Mouse (Mus musculus) CH12.LX (cell line): Measurements from ENCODE around the gene Pde4b. TPM values are rescaled to one million over a fixed set of nuclear protein-coding genes. Genes with fewer than 3 reads are reported as not detected.

Experiments used
- DNase-seq: peaks from one replicate; pipeline ENCODE4 v3.0.0-alpha.2; 2013; ENCODE audit errors: extremely low read depth
- H3K27ac ChIP-seq: 2 replicates; pipeline ENCODE4 v1.5.1; 2012; ENCODE audit warnings: low read depth, mild to moderate bottlenecking, control low read depth, moderate library complexity; ENCODE audit not compliant: insufficient read depth
- H3K27me3 ChIP-seq: replicated peaks from 2 replicates; pipeline ENCODE3; 2012; ENCODE audit warnings: inconsistent platforms
- H3K36me3 ChIP-seq, 2 experiments: replicated peaks in 1 of 2; 2 replicates each; pipeline versions ENCODE3 to v1.6.1; 2012; ENCODE audit warnings: inconsistent platforms in 1 of 2, low read length in 1 of 2, mild to moderate bottlenecking in 1 of 2, mixed read lengths in 1 of 2, moderate library complexity in 1 of 2; ENCODE audit not compliant: control insufficient read depth in 1 of 2, insufficient read depth in 1 of 2
- H3K4me1 ChIP-seq, 2 experiments: 2 replicates each; pipeline ENCODE4 v1.6.1; 2012; ENCODE audit warnings: inconsistent platforms in 1 of 2, moderate library complexity in 1 of 2; ENCODE audit not compliant: insufficient read depth in 2 of 2, control insufficient read depth in 1 of 2
- H3K4me2 ChIP-seq: 2 replicates; pipeline ENCODE4 v1.6.1; 2012; ENCODE audit warnings: low read depth, mild to moderate bottlenecking, control low read depth; ENCODE audit not compliant: poor library complexity, insufficient read depth, severe bottlenecking
- H3K4me3 ChIP-seq, 3 experiments: fragments of 150-350 bp in 1 of 3; sonication (generic) in 1 of 3; replicated peaks in 1 of 3; 2 replicates each; pipeline versions ENCODE3 to v1.5.1; 2011 to 2012; ENCODE audit warnings: low read depth in 2 of 3, low read length in 2 of 3, mild to moderate bottlenecking in 2 of 3, moderate library complexity in 2 of 3, control low read depth in 1 of 3, improper control_type of control experiment in 1 of 3, inconsistent platforms in 1 of 3, mixed read lengths in 1 of 3; ENCODE audit not compliant: poor library complexity in 1 of 3
- H3K79me2 ChIP-seq: replicated peaks from 2 replicates; pipeline ENCODE4 v1.6.1; 2012; ENCODE audit warnings: mild to moderate bottlenecking, moderate library complexity; ENCODE audit not compliant: control insufficient read depth, poor library complexity, insufficient read depth, severe bottlenecking; ENCODE audit errors: extremely low read depth
- H3K9ac ChIP-seq: 2 replicates; pipeline ENCODE4 v1.6.1; 2012; ENCODE audit warnings: low read depth, mild to moderate bottlenecking, control low read depth, moderate library complexity; ENCODE audit not compliant: insufficient read depth
- H3K9me3 ChIP-seq: replicated peaks from 2 replicates; pipeline ENCODE3; 2012; ENCODE audit warnings: low read length, inconsistent platforms, mixed read lengths
- BHLHE40 ChIP-seq: IDR thresholded peaks from 2 replicates; pipeline ENCODE4 v1.6.1; 2011; ENCODE audit warnings: mild to moderate bottlenecking, low read depth, low read length, improper control_type of control experiment
- CHD2 ChIP-seq: IDR thresholded peaks from 2 replicates; pipeline ENCODE4 v1.6.1; 2011; ENCODE audit warnings: low read length, improper control_type of control experiment
- E2F4 ChIP-seq: IDR thresholded peaks from 2 replicates; pipeline ENCODE4 v1.6.1; 2011; ENCODE audit warnings: low read depth, low read length, improper control_type of control experiment; ENCODE audit not compliant: insufficient replicate concordance
- EP300 ChIP-seq: IDR thresholded peaks from 2 replicates; pipeline ENCODE4 v1.6.1; 2011; ENCODE audit warnings: low read length, improper control_type of control experiment
- GABPA ChIP-seq: IDR thresholded peaks from 2 replicates; pipeline ENCODE4 v1.6.1; 2012; ENCODE audit warnings: low read depth, low read length, improper control_type of control experiment, inconsistent platforms; ENCODE audit not compliant: insufficient replicate concordance
- HCFC1 ChIP-seq: IDR thresholded peaks from 2 replicates; pipeline ENCODE4 v1.6.1; 2012; ENCODE audit warnings: low read depth, mild to moderate bottlenecking, inconsistent platforms, low read length, improper control_type of control experiment
- IRF4 ChIP-seq: IDR thresholded peaks from 2 replicates; pipeline ENCODE4 v1.6.1; 2014; ENCODE audit warnings: low read depth, mild to moderate bottlenecking, inconsistent platforms, low read length, improper control_type of control experiment
- JUN ChIP-seq: IDR thresholded peaks from 2 replicates; pipeline ENCODE4 v1.6.1; 2011; ENCODE audit warnings: low read depth, mild to moderate bottlenecking, low read length, improper control_type of control experiment, moderate library complexity; ENCODE audit not compliant: insufficient read depth
- MAZ ChIP-seq: IDR thresholded peaks from 2 replicates; pipeline ENCODE4 v1.6.1; 2012; ENCODE audit warnings: low read depth, mild to moderate bottlenecking, inconsistent platforms, low read length, improper control_type of control experiment, moderate library complexity
- MXI1 ChIP-seq: IDR thresholded peaks from 2 replicates; pipeline ENCODE4 v1.6.1; 2011; ENCODE audit warnings: mild to moderate bottlenecking, low read depth, low read length, improper control_type of control experiment
- MYC ChIP-seq: IDR thresholded peaks from 2 replicates; pipeline ENCODE4 v1.6.1; 2011; ENCODE audit warnings: low read depth, mild to moderate bottlenecking, improper control_type of control experiment, low read length
- NRF1 ChIP-seq: IDR thresholded peaks from 2 replicates; pipeline ENCODE4 v1.6.1; 2014; ENCODE audit warnings: low read depth, mild to moderate bottlenecking, inconsistent platforms, low read length, improper control_type of control experiment, moderate library complexity
- PAX5 ChIP-seq: IDR thresholded peaks from 2 replicates; pipeline ENCODE4 v1.6.1; 2012; ENCODE audit warnings: low read length, inconsistent platforms, mixed read lengths
- POLR2A ChIP-seq: IDR thresholded peaks from 2 replicates; pipeline ENCODE4 v1.6.1; 2011; ENCODE audit warnings: low read depth, mild to moderate bottlenecking, improper control_type of control experiment, low read length
- POLR2AphosphoS2 ChIP-seq: IDR thresholded peaks from 2 replicates; pipeline ENCODE4 v1.6.1; 2011; ENCODE audit warnings: low read depth, low read length, improper control_type of control experiment
- RAD21 ChIP-seq: IDR thresholded peaks from 2 replicates; pipeline ENCODE4 v1.6.1; 2011; ENCODE audit warnings: low read depth, mild to moderate bottlenecking, low read length, improper control_type of control experiment, moderate library complexity
- RCOR1 ChIP-seq: conservative IDR thresholded peaks from 2 replicates; pipeline ENCODE4 v1.6.1; 2012; ENCODE audit warnings: low read depth, mild to moderate bottlenecking, inconsistent platforms, low read length, improper control_type of control experiment
- SIN3A ChIP-seq: IDR thresholded peaks from 2 replicates; pipeline ENCODE4 v1.6.1; 2012; ENCODE audit warnings: low read length, improper control_type of control experiment, inconsistent platforms
- SMC3 ChIP-seq: IDR thresholded peaks from 2 replicates; pipeline ENCODE4 v1.6.1; 2011; ENCODE audit warnings: low read depth, low read length, improper control_type of control experiment
- TBP ChIP-seq: conservative IDR thresholded peaks from 2 replicates; pipeline ENCODE4 v1.6.1; 2011; ENCODE audit warnings: low read depth, low read length, improper control_type of control experiment
- TCF12 ChIP-seq: IDR thresholded peaks from 2 replicates; pipeline ENCODE4 v1.6.1; 2014; ENCODE audit warnings: low read depth, mild to moderate bottlenecking, inconsistent platforms, low read length, improper control_type of control experiment
- USF2 ChIP-seq: conservative IDR thresholded peaks from 2 replicates; pipeline ENCODE4 v1.6.1; 2011; ENCODE audit warnings: low read depth, low read length, improper control_type of control experiment
- ZMIZ1 ChIP-seq: IDR thresholded peaks from 2 replicates; pipeline ENCODE4 v1.6.1; 2012; ENCODE audit warnings: low read depth, mild to moderate bottlenecking, inconsistent platforms, low read length, improper control_type of control experiment
- ZNF384 ChIP-seq: IDR thresholded peaks from 2 replicates; pipeline ENCODE4 v1.6.1; 2012; ENCODE audit warnings: low read depth, low read length, improper control_type of control experiment, inconsistent platforms
- dilution Hi-C: fragments of 300-500 bp; cut with MboI; formaldehyde crosslinking; loops from 2 replicates; pipeline ENCODE4 v1.14.3; 2020; ENCODE audit warnings: low sequenced_read_pairs; ENCODE audit not compliant: extremely low pct_unique_long_range_greater_than_20kb, extremely low pct_ligation_motif_present
- in situ Hi-C: fragments of 300-500 bp; cut with MboI; formaldehyde crosslinking; loops from 3 replicates; pipeline ENCODE4 v1.14.3; 2019; ENCODE audit warnings: low sequenced_read_pairs, low pct_ligation_motif_present, low pct_unique_long_range_greater_than_20kb, mixed read lengths
- polyA plus RNA-seq: library from polyadenylated mRNA; unstranded; fragments of >175 nt; gene quantifications from 2 replicates; pipeline ENCODE4 v1.2.1, GENCODE M21; 2012; ENCODE audit warnings: low read depth; ENCODE audit not compliant: insufficient read length
- total RNA-seq, 2 experiments: library from RNA; depleted of rRNA; stranded (reverse); fragments of 300-350 nt in 1 of 2; fragments of >200 nt in 1 of 2; gene quantifications; 2 replicates each; pipeline ENCODE4 v1.2.3; 2012 to 2014

Pde4b gene
- total and polyA plus RNA-seq, 3 experiments: 9.6 to 24.2 (median 21.8) TPM

DNA sequence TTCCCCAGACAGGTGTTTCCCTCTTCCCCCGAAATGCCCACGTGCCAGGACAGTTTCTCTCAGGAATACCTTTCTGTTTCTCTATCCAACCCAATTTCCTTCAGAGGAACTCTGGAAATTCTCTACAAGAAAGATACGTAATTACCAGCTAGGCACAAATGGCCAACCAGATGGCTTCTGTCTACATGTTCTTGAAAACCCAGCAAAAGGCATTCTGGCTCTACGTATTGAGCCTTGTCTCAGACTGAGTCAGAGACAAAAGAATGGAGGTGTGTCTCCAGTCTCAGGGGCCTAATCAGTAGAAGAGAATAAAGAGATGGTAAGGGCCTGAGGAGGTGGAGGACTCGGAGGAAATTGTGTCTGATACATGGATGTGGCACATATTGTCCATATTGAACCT is 356.2 kb downstream of the Pde4b start:
- no peaks in the 10 kb centered on the region for H3K9me3 ChIP-seq
- no peak overlapping the region for H3K9ac ChIP-seq
- DNase-seq: no peak
- no peak for TF ChIP-seq ZNF384
- no peak for TF ChIP-seq NRF1
- no peak for TF ChIP-seq HCFC1
- no peak for TF ChIP-seq GABPA
- no peak for TF ChIP-seq POLR2A
- TF ChIP-seq MYC: no peak
- no peak for TF ChIP-seq JUN
- TF ChIP-seq SIN3A: no peak
- TF ChIP-seq CHD2: no peak
- TF ChIP-seq ZMIZ1: no peak
- TF ChIP-seq POLR2AphosphoS2: no peak
- no peak for TF ChIP-seq EP300
- no peak for TF ChIP-seq USF2
- no peak for TF ChIP-seq MAZ
- TF ChIP-seq TBP: no peak
- no peak for TF ChIP-seq SMC3
- TF ChIP-seq RAD21: no peak
- no peak for TF ChIP-seq IRF4
- TF ChIP-seq RCOR1: no peak
- TF ChIP-seq MXI1: no peak
- peaks cover 3 to 18% of the 10 kb centered on the region in 2 experiments; a peak in 3 of 4 replicates for H3K4me1 ChIP-seq
- H3K36me3 ChIP-seq: no peaks in the 10 kb centered on the region
- H3K4me3 ChIP-seq: no peak overlapping the region
- H3K79me2 ChIP-seq: no peaks in the 10 kb centered on the region
- H3K4me2 ChIP-seq: no peak overlapping the region
- H3K27ac ChIP-seq: no peak overlapping the region
- dilution Hi-C loops (no loop called here), in situ Hi-C loops (no loop called here)
- no peaks in the 10 kb centered on the region for H3K27me3 ChIP-seq

DNA sequence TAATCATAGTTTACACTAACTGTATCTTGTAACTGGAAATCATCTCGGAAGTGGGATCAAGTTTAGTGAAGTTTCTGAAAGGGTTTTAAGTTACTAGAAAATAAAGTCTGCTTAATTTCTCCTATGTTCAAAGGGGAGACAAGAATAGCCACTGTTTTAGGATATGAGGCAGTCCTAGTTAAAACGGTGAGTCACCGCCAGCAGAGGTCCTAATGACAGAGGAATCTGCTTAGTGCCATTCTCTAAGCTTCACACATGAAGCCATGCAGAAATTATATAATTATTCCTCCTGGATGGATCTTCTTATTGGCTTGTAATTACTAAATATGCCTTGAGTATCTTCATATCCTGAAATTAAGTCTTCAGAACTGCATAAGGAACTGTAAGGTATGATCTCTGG is 357.2 kb downstream of the Pde4b start:
- no peaks in the 10 kb centered on the region for H3K9me3 ChIP-seq
- no peak overlapping the region for H3K4me2 ChIP-seq
- H3K9ac ChIP-seq: no peak overlapping the region
- no peak for DNase-seq
- no peaks in the 10 kb centered on the region for H3K79me2 ChIP-seq
- H3K27ac ChIP-seq: no peak overlapping the region
- TF ChIP-seq TCF12 (no peak), RCOR1 (no peak), BHLHE40 (no peak), ZMIZ1 (no peak), POLR2AphosphoS2 (no peak), SMC3 (no peak), E2F4 (no peak), PAX5 (no peak)
- H3K36me3 ChIP-seq: no peaks in the 10 kb centered on the region
- H3K4me3 ChIP-seq: no peak overlapping the region
- peaks cover 2 to 16% of the 10 kb centered on the region in 2 experiments; a peak in 3 of 4 replicates for H3K4me1 ChIP-seq
- in situ Hi-C loops (no loop called here), dilution Hi-C loops (no loop called here)
- no peaks in the 10 kb centered on the region for H3K27me3 ChIP-seq
